ENCODE assay signal across 9 mouse cellular contexts in the genomic region with DNA sequence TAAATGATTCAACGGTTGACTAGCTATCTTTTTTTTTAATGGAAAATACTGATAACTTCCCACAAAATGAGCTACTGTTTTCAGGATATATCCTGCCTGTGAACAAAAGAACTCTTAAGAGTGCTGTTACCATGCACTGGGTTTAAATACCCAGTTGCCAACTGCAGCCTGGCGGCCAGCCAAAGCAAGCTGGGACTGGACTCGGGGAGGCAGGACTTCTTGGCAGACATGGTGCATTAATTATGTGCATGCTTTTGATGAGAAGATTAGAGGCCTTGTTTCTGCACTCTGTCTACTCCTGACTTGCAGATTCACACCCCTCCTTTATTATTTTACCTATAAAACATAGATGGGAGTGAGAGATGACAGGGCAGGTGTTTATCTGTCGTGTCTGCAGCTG. TPM values are rescaled to one million over a fixed set of nuclear protein-coding genes. Genes with fewer than 3 reads are reported as not detected.
DNase-seq lines count a peak whose midpoint lies in the region; ATAC-seq and TF ChIP-seq lines count a peak whose summit lies in the region.
"Had no signal": no experiment of that assay in that cellular context is flagged by ENCODE, and none has a peak within 500 bp of the region (broad histone marks: within the 10 kb centered on the region; RNA-seq: fewer than 3 reads in every experiment).

No protein-coding gene starts in this region.

- H3K9me3 ChIP-seq in kidney, embryonic 15.5 days (replicated peaks) = peaks cover 3% of the 10 kb centered on the region; the same call in 1 of the 2 replicates
- no peaks in the 10 kb centered on the region for H3K9me3 ChIP-seq in limb, embryonic 14.5 days (ENCODE audit: control insufficient read depth, low read length)

- H3K4me2 ChIP-seq in kidney, embryonic 15.5 days = no peak overlapping the region
- H3K4me2 ChIP-seq in limb, embryonic 14.5 days (replicated peaks; ENCODE audit: low read depth, low read length, severe bottlenecking) = no peak overlapping the region

- peaks cover 13% of the 10 kb centered on the region for H3K4me1 ChIP-seq in kidney, embryonic 15.5 days
- peaks cover 13% of the 10 kb centered on the region for H3K4me1 ChIP-seq in limb, embryonic 14.5 days (ENCODE audit: control insufficient read depth, insufficient read depth, low read length)

- H3K9ac ChIP-seq in kidney, embryonic 15.5 days = no peak overlapping the region
- H3K9ac ChIP-seq in limb, embryonic 14.5 days (ENCODE audit: low read depth, low read length, severe bottlenecking) = no peak overlapping the region

- no peak for ATAC-seq in kidney, embryonic 15.5 days (replicated peaks; ENCODE audit: low FRiP score)
- no peak for ATAC-seq in limb, embryonic 14.5 days (ENCODE audit: low FRiP score, low read depth)
- no peak for ATAC-seq in erythroblast, adult 5-6 weeks (replicated peaks; ENCODE audit: low FRiP score, poor library complexity, severe bottlenecking)

- WGBS in kidney, embryonic 15.5 days = 33% methylated on average over 4 of the region's 4 CpGs
- 34% methylated on average over 4 of the region's 4 CpGs for WGBS in limb, embryonic 14.5 days

- H3K27me3 ChIP-seq in kidney, embryonic 15.5 days = no peaks in the 10 kb centered on the region
- H3K27me3 ChIP-seq in limb, embryonic 14.5 days (ENCODE audit: control insufficient read depth, insufficient read depth, low read length) = no peaks in the 10 kb centered on the region
- H3K27me3 ChIP-seq: megakaryocyte, embryonic 14.5 days had no signal

- peak overlapping the region; percentile 74 for H3K27ac ChIP-seq in kidney, embryonic 15.5 days
- H3K27ac ChIP-seq in limb, embryonic 14.5 days (replicated peaks; ENCODE audit: low read depth, low read length) = no peak overlapping the region; the same call in 1 of the 2 replicates

- DNase-seq in adrenal gland, adult (ENCODE audit: inconsistent age in 2 of 2, low spot score in 1 of 2) = peak; percentile 73 to 92
- DNase-seq in cerebellum, adult 8-10 months = peak; percentile 30
- peak; percentile 47 for DNase-seq in gastrocnemius, postnatal 25 days
- peak; percentile 71 for DNase-seq in limb, embryonic 14.5 days (ENCODE audit: low spot score)
- peak; percentile 72 for DNase-seq in ovary, postnatal 14 days (ENCODE audit: low spot score)
- DNase-seq in thymus, postnatal 36 days = no peak

- H3K4me3 ChIP-seq in kidney, embryonic 15.5 days (replicated peaks) = no peak overlapping the region
- no peak overlapping the region for H3K4me3 ChIP-seq in limb, embryonic 14.5 days (replicated peaks; ENCODE audit: low read length)
- H3K4me3 ChIP-seq: megakaryocyte, embryonic 14.5 days had no signal

- no peaks in the 10 kb centered on the region for H3K36me3 ChIP-seq in kidney, embryonic 15.5 days
- H3K36me3 ChIP-seq in limb, embryonic 14.5 days (ENCODE audit: control insufficient read depth, insufficient read depth, low read length) = no peaks in the 10 kb centered on the region

- TF ChIP-seq POLR2A in limb, embryonic 14.5 days (IDR thresholded peaks at IDR 0.05; ENCODE audit: borderline replicate concordance, extremely low read depth, insufficient read depth, insufficient read length) = no peak

RNA-seq across cellular contexts. Expression of gene Gpcpd1, which starts 5.3 kb away (rescaled TPM):
- 100 to 1,000 TPM; 110 to 147 TPM for total RNA-seq in gastrocnemius, postnatal 25 days (2021)
- 33.6 and 34.1 TPM in 2 replicates for polyA plus RNA-seq in kidney, embryonic 15.5 days (2015; fragmentation: Nextera tagmentation; extraction: Ambion mirVana)
- 32.5 and 34.6 TPM in 2 replicates for polyA plus RNA-seq in limb, embryonic 14.5 days (2012; rRNA removed)
- polyA plus RNA-seq in limb, embryonic 14.5 days (2014; fragmentation: Nextera tagmentation; extraction: Ambion mirVana) = 41.7 and 43.4 TPM in 2 replicates
- total RNA-seq in erythroblast, adult 5-6 weeks (2015; ENCODE audit: low replicate concordance) = 1,227 and 1,267 TPM in 2 replicates
- 1,445 and 1,475 TPM in 2 replicates for total RNA-seq in erythroblast, adult 5-6 weeks (2017; ENCODE audit: low replicate concordance)

Comparison
In these comparisons a context has a peak if more than half of its experiments do, and no peak if none do; other contexts are left out.
1. DNase-seq: peak in adrenal gland, adult (2 of 2), cerebellum, adult 8-10 months (single experiment), gastrocnemius, postnatal 25 days (single experiment), limb, embryonic 14.5 days (single experiment) and ovary, postnatal 14 days (single experiment); none in thymus, postnatal 36 days (0 of 2).
2. RNA of gene Gpcpd1, which starts 5.3 kb away (total RNA-seq): 1,227 to 1,475 TPM in erythroblast, adult 5-6 weeks; 110 to 147 TPM in gastrocnemius, postnatal 25 days; every median in the first group is over 4 times any median in the second.